Mouse (Mus musculus) Patski (cell line): ENCODE data around the gene Ostm1. TPM values are rescaled to one million over a fixed set of nuclear protein-coding genes. Genes with fewer than 3 reads are reported as not detected.

Source experiments
- ATAC-seq: fragments of 100-300 bp; one replicate; pipeline ENCODE4 v1.8.0; 2021
- CTCF ChIA-PET: fragments of 350-600 bp; sonication (Branson Sonifier 250); formaldehyde crosslinking; loops from one replicate; lab custom pipeline; 2022; ENCODE audit warnings: inconsistent platforms; lab: Charles Lee
- POLR2A ChIA-PET: fragments of 350-600 bp; sonication (Branson Sonifier 250); formaldehyde crosslinking; loops from one replicate; lab custom pipeline; 2022; ENCODE audit warnings: antibody characterized with exemption, inconsistent platforms; lab: Charles Lee
- DNase-seq: peaks from one replicate; pipeline ENCODE4 v3.0.0-alpha.2; 2011; ENCODE audit warnings: low read depth, low spot score
- H3K27me3 ChIP-seq: fragments of 371-371 bp; one replicate; pipeline ENCODE4 v1.5.1; 2021
- CTCF ChIP-seq: fragments of 100-300 bp; IDR thresholded peaks from one replicate; pipeline ENCODE4 v1.5.1; 2021
- in situ Hi-C: fragments of 300-500 bp; cut with MboI; formaldehyde crosslinking; loops from 3 replicates; pipeline ENCODE4 v1.11.1; 2018; ENCODE audit warnings: low pct_unique_long_range_greater_than_20kb, mixed read lengths
- polyA plus RNA-seq: library from polyadenylated mRNA; unstranded; gene quantifications from one replicate; pipeline ENCODE4 v1.2.3, GENCODE M21; 2021

Gene Ostm1
- polyA plus RNA-seq, 1 experiment from 2014 or later: 41.5 TPM

GRCm38 (mm10) chr10:42584436-42584983 is 888 bp downstream of the Ostm1 start:
- TF ChIP-seq CTCF: no peak
- in situ Hi-C loops: no loop called here
- peaks cover 63% of the 10 kb centered on the region for H3K27me3 ChIP-seq
- no peak for DNase-seq
- no peak for ATAC-seq
- ChIA-PET POLR2A (no interaction called here), CTCF (no interaction called here)

- DNase-seq: no peak
- CTCF ChIA-PET: no interaction called here
- no peak for TF ChIP-seq CTCF
Measured at GRCm38 (mm10) chr10:42585156-42585555, 1.5 kb downstream of the Ostm1 start.

GRCm38 (mm10) chr10:42585596-42586305 is 2.1 kb downstream of the Ostm1 start:
- no peak for TF ChIP-seq CTCF
- in situ Hi-C loops: no loop called here
- peaks cover 61% of the 10 kb centered on the region for H3K27me3 ChIP-seq
- DNase-seq (no peak), ATAC-seq (no peak)
- CTCF ChIA-PET: no interaction called here
- POLR2A ChIA-PET: no interaction called here

More at GRCm38 (mm10) chr10:42585156-42585555, 1.5 kb downstream of the Ostm1 start:
- in situ Hi-C loops: no loop called here
- no peak for ATAC-seq
- POLR2A ChIA-PET: no interaction called here
- H3K27me3 ChIP-seq: peaks cover 60% of the 10 kb centered on the region

- ChIA-PET CTCF (no interaction called here), POLR2A (no interaction called here)
- H3K27me3 ChIP-seq: peaks cover 65% of the 10 kb centered on the region
- no peak for ATAC-seq
- DNase-seq: no peak
- TF ChIP-seq CTCF: no peak
- in situ Hi-C loops: no loop called here
Measured at GRCm38 (mm10) chr10:42587961-42588750, 4.5 kb downstream of the Ostm1 start.

GRCm38 (mm10) chr10:42589505-42589904 is 5.9 kb downstream of the Ostm1 start:
- ChIA-PET POLR2A (no interaction called here), CTCF (no interaction called here)
- ATAC-seq (no peak), DNase-seq (no peak)
- peaks cover 56% of the 10 kb centered on the region for H3K27me3 ChIP-seq
- in situ Hi-C loops: no loop called here
- no peak for TF ChIP-seq CTCF

GRCm38 (mm10) chr10:42590261-42591184 is 6.9 kb downstream of the Ostm1 start:
- DNase-seq (no peak), ATAC-seq (no peak)
- no peak for TF ChIP-seq CTCF
- ChIA-PET POLR2A (interaction anchor here (0.6 kb wide), 2 partner anchors 9 to 1836 kb away, joined by 3 to 5 read pairs; no protein-coding TSS in a partner anchor), CTCF (interaction anchor here (1.1 kb wide), 1 partner anchor 107 kb away, joined by 3 read pairs; no protein-coding TSS in a partner anchor)
- peaks cover 49% of the 10 kb centered on the region for H3K27me3 ChIP-seq
- in situ Hi-C loops: no loop called here

- DNase-seq: no peak
- ATAC-seq: no peak
- in situ Hi-C loops: no loop called here
- ChIA-PET POLR2A (no interaction called here), CTCF (no interaction called here)
- peaks cover 42% of the 10 kb centered on the region for H3K27me3 ChIP-seq
- TF ChIP-seq CTCF: no peak
Measured at GRCm38 (mm10) chr10:42591185-42591992, 7.8 kb downstream of the Ostm1 start.

GRCm38 (mm10) chr10:42591993-42592686 is 8.5 kb downstream of the Ostm1 start:
- DNase-seq: no peak
- CTCF ChIA-PET: no interaction called here
- ATAC-seq: no peak
- H3K27me3 ChIP-seq: peaks cover 35% of the 10 kb centered on the region
- POLR2A ChIA-PET: no interaction called here
- in situ Hi-C loops: no loop called here
- TF ChIP-seq CTCF: no peak

- no peak for TF ChIP-seq CTCF
- CTCF ChIA-PET: no interaction called here
- ATAC-seq (no peak), DNase-seq (no peak)
- POLR2A ChIA-PET: no interaction called here
- H3K27me3 ChIP-seq: peaks cover 35% of the 10 kb centered on the region
- in situ Hi-C loops: no loop called here
Measured at GRCm38 (mm10) chr10:42593201-42593600, 9.6 kb downstream of the Ostm1 start.
